Mouse (Mus musculus): ENCODE results near the gene Plk4.

- TF ChIP-seq CTCF (IDR thresholded peaks at IDR 0.05; ENCODE audit: insufficient read depth, low read length) (no peak), POLR2A (IDR thresholded peaks at IDR 0.05; ENCODE audit: borderline replicate concordance, extremely low read depth, low read depth, low read length) (peak; percentile 62; the same call in 1 of the 2 replicates)
These were observed at the start of gene Plk4 for GRCm38 (mm10) chr3:40799530-40800372.

All from lung, adult 2 months (tissue).